Mouse (Mus musculus): ENCODE measurements at regions not wholly inside any gene's neighbourhood (a gene's known extent, or its start where the extent isn't known, plus 50 kb on each side); places are given as distances from the start of the nearest gene placed in this dataset.
"Not testable (repeated sequence)": the region's sequence is repeated elsewhere in the genome, so short reads cannot be mapped to it uniquely, and the experiment has no call there.

- no peaks in the 10 kb centered on the region for H3K27me3 ChIP-seq (ENCODE audit: control insufficient read depth, insufficient read depth, low read depth, low read length)
- no peak overlapping the region for H3K9ac ChIP-seq (ENCODE audit: low read length)
- H3K4me2 ChIP-seq (ENCODE audit: low read depth, low read length): no peak overlapping the region
- 43% methylated on average over 3 of the region's 3 CpGs for WGBS
- 0 out of 2 replicates have a peak, but pooled peaks cover 3% of the 10 kb centered on the region for H3K9me3 ChIP-seq (ENCODE audit: control insufficient read depth, low read length)
- no peaks in the 10 kb centered on the region for H3K36me3 ChIP-seq (ENCODE audit: control insufficient read depth, insufficient read depth, low read length)
- no peak for ATAC-seq (ENCODE audit: low read depth)
- H3K27ac ChIP-seq (ENCODE audit: low read length): no peak overlapping the region
- H3K4me3 ChIP-seq (ENCODE audit: low read length): no peak overlapping the region
- H3K4me1 ChIP-seq (replicated peaks; ENCODE audit: control insufficient read depth, insufficient read depth, low read length): peaks cover 20% of the 10 kb centered on the region
Measured at GRCm38 (mm10) chr2:128294610-128295009, 168.8 kb downstream of the Bcl2l11 start.

DNA sequence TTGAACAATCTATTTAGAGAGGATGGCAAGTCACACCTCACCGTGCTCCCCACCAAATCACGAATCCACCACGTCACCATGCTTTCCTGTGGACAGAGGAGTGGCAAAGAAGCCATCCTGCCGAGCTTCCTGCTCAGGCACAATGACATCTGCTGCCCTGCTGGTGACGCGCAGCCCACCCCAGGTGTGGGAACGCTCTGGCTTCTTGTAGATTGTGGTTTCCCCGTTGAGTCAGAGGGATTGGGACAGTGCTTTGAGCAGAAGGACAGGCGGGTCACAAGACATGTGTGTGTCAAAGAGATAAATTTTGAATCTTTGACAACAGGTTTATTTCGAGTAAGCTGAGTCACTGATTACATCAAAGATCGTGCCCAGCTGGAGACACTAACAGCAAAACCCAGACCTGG lies 169.2 kb downstream of the Bcl2l11 start:
- peaks cover 20% of the 10 kb centered on the region for H3K4me1 ChIP-seq (replicated peaks; ENCODE audit: control insufficient read depth, insufficient read depth, low read length)
- 62% methylated on average over 11 of the region's 11 CpGs for WGBS

DNA sequence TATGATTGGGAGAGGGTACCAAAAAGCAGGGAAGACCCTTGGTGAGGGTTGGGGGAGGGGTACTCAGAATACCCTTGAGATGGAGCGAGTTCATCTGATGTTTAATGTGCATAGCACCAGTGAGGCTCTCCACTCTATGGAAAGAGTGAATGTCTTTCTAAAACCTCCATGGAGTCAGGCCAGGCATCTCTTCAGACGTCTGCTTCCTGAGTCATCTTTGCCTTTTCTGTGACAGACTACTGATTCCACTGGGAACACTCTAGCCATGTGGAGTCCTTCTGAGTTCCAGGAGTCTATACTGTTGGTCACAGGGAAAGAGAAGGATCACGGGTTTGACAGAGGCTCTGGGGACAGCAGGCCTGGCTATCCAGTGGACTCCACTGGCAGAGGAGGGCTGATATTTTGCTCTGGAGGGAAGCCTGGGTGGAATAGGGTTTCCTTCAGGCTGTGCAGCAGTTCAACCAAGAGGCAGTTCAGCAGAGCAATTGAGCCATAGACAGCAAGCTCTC lies 169.9 kb downstream of the Bcl2l11 start:
- WGBS: 43% methylated on average over 3 of the region's 3 CpGs
- Histone ChIP-seq H3K4me3 (ENCODE audit: low read length) (no peak overlapping the region), H3K36me3 (ENCODE audit: control insufficient read depth, insufficient read depth, low read length) (no peaks in the 10 kb centered on the region), H3K27ac (ENCODE audit: low read length) (no peak overlapping the region), H3K4me1 (replicated peaks; ENCODE audit: control insufficient read depth, insufficient read depth, low read length) (peaks cover 26% of the 10 kb centered on the region), H3K4me2 (ENCODE audit: low read depth, low read length) (no peak overlapping the region), H3K9ac (ENCODE audit: low read length) (no peak overlapping the region), H3K27me3 (ENCODE audit: control insufficient read depth, insufficient read depth, low read depth, low read length) (no peaks in the 10 kb centered on the region), H3K9me3 (ENCODE audit: control insufficient read depth, low read length) (0 out of 2 replicates have a peak, but pooled peaks cover 3% of the 10 kb centered on the region)
- no peak for ATAC-seq (ENCODE audit: low read depth)

More for the DNA sequence above, 169.2 kb downstream of the Bcl2l11 start:
- Histone ChIP-seq H3K9me3 (ENCODE audit: control insufficient read depth, low read length) (0 out of 2 replicates have a peak, but pooled peaks cover 3% of the 10 kb centered on the region), H3K36me3 (ENCODE audit: control insufficient read depth, insufficient read depth, low read length) (no peaks in the 10 kb centered on the region), H3K4me3 (ENCODE audit: low read length) (no peak overlapping the region), H3K9ac (ENCODE audit: low read length) (no peak overlapping the region), H3K4me2 (ENCODE audit: low read depth, low read length) (no peak overlapping the region), H3K27me3 (ENCODE audit: control insufficient read depth, insufficient read depth, low read depth, low read length) (no peaks in the 10 kb centered on the region), H3K27ac (ENCODE audit: low read length) (no peak overlapping the region)
- ATAC-seq (ENCODE audit: low read depth): no peak

- H3K27me3 ChIP-seq (ENCODE audit: control insufficient read depth, insufficient read depth, low read depth, low read length); H3K27ac ChIP-seq (ENCODE audit: low read length); H3K9me3 ChIP-seq (ENCODE audit: control insufficient read depth, low read length); H3K4me2 ChIP-seq (ENCODE audit: low read depth, low read length); H3K36me3 ChIP-seq (ENCODE audit: control insufficient read depth, insufficient read depth, low read length); H3K9ac ChIP-seq (ENCODE audit: low read length); ATAC-seq (ENCODE audit: low read depth); H3K4me3 ChIP-seq (ENCODE audit: low read length): not testable (repeated sequence)
- 64% methylated on average over 5 of the region's 5 CpGs for WGBS
- H3K4me1 ChIP-seq (replicated peaks; ENCODE audit: control insufficient read depth, insufficient read depth, low read length): peaks cover 31% of the 10 kb centered on the region
Measured at GRCm38 (mm10) chr2:128296423-128296822, 170.6 kb downstream of the Bcl2l11 start.

- no peaks in the 10 kb centered on the region for H3K9me3 ChIP-seq (ENCODE audit: control insufficient read depth, low read length)
- ATAC-seq (ENCODE audit: low read depth): 0 out of 2 replicates have a peak, but pooled peaks have one; percentile 32
- no peak overlapping the region for H3K9ac ChIP-seq (ENCODE audit: low read length)
- H3K27me3 ChIP-seq (ENCODE audit: control insufficient read depth, insufficient read depth, low read depth, low read length): no peaks in the 10 kb centered on the region
- H3K4me3 ChIP-seq (ENCODE audit: low read length): no peak overlapping the region
- 19% methylated on average over 5 of the region's 5 CpGs for WGBS
- no peak overlapping the region for H3K4me2 ChIP-seq (ENCODE audit: low read depth, low read length)
- H3K36me3 ChIP-seq (ENCODE audit: control insufficient read depth, insufficient read depth, low read length): no peaks in the 10 kb centered on the region
- H3K27ac ChIP-seq (ENCODE audit: low read length): peak overlapping the region; percentile 69
- peaks cover 34% of the 10 kb centered on the region for H3K4me1 ChIP-seq (replicated peaks; ENCODE audit: control insufficient read depth, insufficient read depth, low read length)
Measured at GRCm38 (mm10) chr2:128296897-128297296, 171.1 kb downstream of the Bcl2l11 start.

DNA sequence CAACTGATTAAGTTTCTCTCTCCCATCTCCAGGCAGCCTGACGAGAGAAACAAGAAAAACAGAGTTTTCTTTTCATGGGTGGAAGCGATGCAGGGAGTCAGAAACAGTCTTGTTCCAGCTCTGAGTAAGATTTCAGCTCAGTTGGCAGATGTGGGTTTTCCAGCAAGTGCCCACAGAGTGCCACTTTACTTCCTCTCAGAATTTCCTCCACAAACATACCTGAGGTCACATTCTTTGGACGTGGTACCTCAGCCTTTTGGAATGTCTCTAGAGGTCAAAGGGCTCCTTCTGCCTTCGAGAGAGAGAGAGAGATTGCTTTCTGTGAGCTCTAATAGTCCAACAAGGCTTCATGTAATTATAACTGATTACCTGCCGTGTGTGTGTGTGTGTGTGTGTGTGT lies 172.0 kb downstream of the Bcl2l11 start:
- no peaks in the 10 kb centered on the region for H3K36me3 ChIP-seq (ENCODE audit: control insufficient read depth, insufficient read depth, low read length)
- H3K27me3 ChIP-seq (ENCODE audit: control insufficient read depth, insufficient read depth, low read depth, low read length): no peaks in the 10 kb centered on the region
- no peak overlapping the region for H3K4me3 ChIP-seq (ENCODE audit: low read length)
- H3K9ac ChIP-seq (ENCODE audit: low read length): no peak overlapping the region
- H3K27ac ChIP-seq (ENCODE audit: low read length): peak overlapping the region; percentile 69
- no peak overlapping the region for H3K4me2 ChIP-seq (ENCODE audit: low read depth, low read length)
- H3K4me1 ChIP-seq (replicated peaks; ENCODE audit: control insufficient read depth, insufficient read depth, low read length): peaks cover 37% of the 10 kb centered on the region
- H3K9me3 ChIP-seq (ENCODE audit: control insufficient read depth, low read length): no peaks in the 10 kb centered on the region
- 43% methylated on average over 5 of the region's 5 CpGs for WGBS
- peak; percentile 50; the same call in 1 of the 2 replicates for ATAC-seq (ENCODE audit: low read depth)

DNA sequence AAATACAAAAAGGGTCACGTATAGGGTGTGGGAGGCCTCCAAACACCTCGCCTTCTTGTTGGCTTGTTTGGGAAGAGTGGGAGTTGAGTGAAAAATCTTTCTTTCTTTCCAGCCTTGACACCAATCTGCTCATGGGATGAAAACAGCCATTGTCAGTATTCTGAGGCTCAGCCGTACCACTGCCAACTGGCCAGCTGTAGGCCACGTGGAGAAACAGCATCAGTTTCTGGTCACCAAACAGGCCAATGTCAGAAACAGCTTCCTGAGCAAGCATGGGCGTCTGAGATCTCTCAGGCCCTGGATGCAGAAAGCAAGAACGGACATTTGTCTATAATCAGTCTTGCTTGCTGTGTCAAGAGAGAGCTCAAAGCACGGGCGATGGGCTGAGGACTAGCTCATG lies 173.2 kb downstream of the Bcl2l11 start:
- Histone ChIP-seq H3K9ac (ENCODE audit: low read length) (no peak overlapping the region), H3K4me3 (ENCODE audit: low read length) (no peak overlapping the region), H3K36me3 (ENCODE audit: control insufficient read depth, insufficient read depth, low read length) (no peaks in the 10 kb centered on the region), H3K27ac (ENCODE audit: low read length) (peak overlapping the region; percentile 3; the same call in 1 of the 2 replicates), H3K4me1 (replicated peaks; ENCODE audit: control insufficient read depth, insufficient read depth, low read length) (peaks cover 37% of the 10 kb centered on the region), H3K27me3 (ENCODE audit: control insufficient read depth, insufficient read depth, low read depth, low read length) (no peaks in the 10 kb centered on the region), H3K9me3 (ENCODE audit: control insufficient read depth, low read length) (no peaks in the 10 kb centered on the region), H3K4me2 (ENCODE audit: low read depth, low read length) (no peak overlapping the region)
- no peak for ATAC-seq (ENCODE audit: low read depth)
- 62% methylated on average over 8 of the region's 8 CpGs for whole genome bisulfite sequencing

DNA sequence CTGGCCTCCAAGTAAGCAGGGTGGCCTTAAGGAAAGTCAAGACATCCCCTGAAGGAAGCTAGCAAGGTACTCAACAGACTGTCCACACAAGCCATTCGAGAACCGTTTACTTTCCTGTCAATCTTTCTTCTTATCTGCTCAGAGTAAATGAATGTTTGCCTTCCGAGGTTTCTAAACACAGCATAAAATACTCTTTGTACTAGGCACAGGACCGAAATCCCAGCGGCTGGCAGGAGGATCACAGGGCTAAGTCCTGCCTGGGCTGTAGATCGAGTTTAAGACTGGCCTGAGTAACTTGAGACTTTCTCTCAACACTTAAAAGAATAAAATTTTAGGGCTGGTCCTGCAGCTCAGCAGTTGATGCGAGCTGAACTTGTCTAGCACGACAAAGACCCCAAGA lies 175.9 kb downstream of the Bcl2l11 start:
- Histone ChIP-seq H3K4me3 (ENCODE audit: low read length) (no peak overlapping the region), H3K27ac (ENCODE audit: low read length) (no peak overlapping the region; the same call in 1 of the 2 replicates), H3K4me1 (replicated peaks; ENCODE audit: control insufficient read depth, insufficient read depth, low read length) (peaks cover 35% of the 10 kb centered on the region), H3K9me3 (ENCODE audit: control insufficient read depth, low read length) (no peaks in the 10 kb centered on the region), H3K9ac (ENCODE audit: low read length) (no peak overlapping the region), H3K36me3 (ENCODE audit: control insufficient read depth, insufficient read depth, low read length) (no peaks in the 10 kb centered on the region), H3K4me2 (ENCODE audit: low read depth, low read length) (no peak overlapping the region), H3K27me3 (ENCODE audit: control insufficient read depth, insufficient read depth, low read depth, low read length) (no peaks in the 10 kb centered on the region)
- 13% methylated on average over 8 of the region's 8 CpGs for WGBS
- ATAC-seq (ENCODE audit: low read depth): no peak

DNA sequence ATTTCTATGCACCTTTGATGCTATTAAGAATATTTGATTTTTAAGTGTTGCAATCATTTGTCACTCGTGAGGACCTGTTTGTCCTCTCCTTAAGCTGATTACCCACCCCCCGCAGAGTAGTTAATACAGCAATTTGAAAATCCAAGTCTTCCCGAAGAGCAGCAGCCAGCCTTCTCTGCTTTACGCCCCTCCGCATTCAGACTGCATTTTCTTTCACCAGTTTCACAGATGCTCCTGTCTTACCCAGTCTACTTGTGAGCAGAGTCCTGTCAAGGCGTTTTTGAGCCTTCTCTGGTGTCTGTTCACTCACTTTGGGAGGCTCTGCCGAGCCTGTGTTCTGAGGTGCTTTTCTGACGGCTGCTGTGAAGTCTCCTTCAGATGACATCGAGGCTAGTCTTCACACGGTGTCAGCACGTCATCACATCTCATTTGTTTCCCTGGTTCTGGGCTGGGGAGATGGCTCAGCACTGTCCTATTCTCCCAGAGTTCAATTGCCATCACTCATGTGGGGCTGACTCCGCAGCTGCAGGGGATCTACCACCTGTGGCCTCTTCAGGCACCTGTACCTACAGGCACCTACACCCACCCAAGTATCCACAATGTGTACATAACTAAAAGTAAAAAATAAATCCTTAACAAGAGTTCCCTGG lies 178.3 kb downstream of the Bcl2l11 start:
- WGBS: 33% methylated on average over 12 of the region's 12 CpGs
- Histone ChIP-seq H3K4me2 (ENCODE audit: low read depth, low read length) (no peak overlapping the region), H3K27ac (ENCODE audit: low read length) (no peak overlapping the region), H3K9ac (ENCODE audit: low read length) (no peak overlapping the region), H3K4me3 (ENCODE audit: low read length) (no peak overlapping the region), H3K4me1 (replicated peaks; ENCODE audit: control insufficient read depth, insufficient read depth, low read length) (peaks cover 24% of the 10 kb centered on the region), H3K27me3 (ENCODE audit: control insufficient read depth, insufficient read depth, low read depth, low read length) (no peaks in the 10 kb centered on the region), H3K36me3 (ENCODE audit: control insufficient read depth, insufficient read depth, low read length) (no peaks in the 10 kb centered on the region), H3K9me3 (ENCODE audit: control insufficient read depth, low read length) (no peaks in the 10 kb centered on the region)
- ATAC-seq (ENCODE audit: low read depth): no peak

Data from lung, embryonic 16.5 days (tissue).